Mouse (Mus musculus) urinary bladder, postnatal 14 days (tissue): ENCODE data around the gene Gm12248.
"Not testable (repeated sequence)": the region's sequence is repeated elsewhere in the genome, so short reads cannot be mapped to it uniquely, and the experiment has no call there.

ENCODE experiments used
- DNase-seq: peaks from one replicate; pipeline ENCODE4 v3.0.0; 2021; ENCODE audit warnings: low spot score

Gm12248 gene

DNA sequence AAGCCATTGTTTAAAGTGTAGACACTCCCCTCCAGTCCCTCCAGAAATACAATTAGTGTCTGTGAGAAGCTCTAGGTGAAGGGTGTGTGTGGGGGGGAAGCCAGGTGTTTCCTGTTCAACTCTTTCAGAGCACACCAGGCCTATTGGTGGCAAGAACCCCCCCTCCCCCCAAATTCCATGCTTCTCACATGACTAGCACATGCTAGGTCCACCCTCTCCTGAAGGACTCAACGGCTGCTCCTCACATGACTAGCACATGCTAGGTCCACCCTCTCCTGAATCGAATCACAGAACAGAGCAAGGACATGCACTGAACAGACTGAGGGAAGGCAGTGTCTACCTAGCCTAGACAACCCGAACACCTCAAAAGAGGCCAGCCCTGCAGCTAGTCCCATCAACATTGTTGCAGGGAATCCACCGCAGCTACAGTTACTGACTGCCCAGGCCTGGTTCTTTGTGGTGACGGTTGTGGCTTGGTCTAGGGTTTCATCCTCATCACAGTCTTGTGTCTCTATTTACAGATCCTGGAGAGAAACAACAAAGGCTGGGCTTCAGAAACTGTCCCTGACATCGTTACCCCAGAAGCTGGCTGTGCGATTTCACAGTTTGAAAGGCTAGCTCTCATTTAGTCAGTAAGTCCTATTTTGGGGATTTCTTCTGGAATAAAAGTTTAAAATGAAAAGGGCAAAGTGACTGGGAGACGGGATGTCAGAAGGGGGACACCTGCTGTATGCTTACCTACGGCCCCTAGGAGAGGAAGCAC, 9.8 kb upstream of the Gm12248 start:
- DNase-seq: no peak

DNA sequence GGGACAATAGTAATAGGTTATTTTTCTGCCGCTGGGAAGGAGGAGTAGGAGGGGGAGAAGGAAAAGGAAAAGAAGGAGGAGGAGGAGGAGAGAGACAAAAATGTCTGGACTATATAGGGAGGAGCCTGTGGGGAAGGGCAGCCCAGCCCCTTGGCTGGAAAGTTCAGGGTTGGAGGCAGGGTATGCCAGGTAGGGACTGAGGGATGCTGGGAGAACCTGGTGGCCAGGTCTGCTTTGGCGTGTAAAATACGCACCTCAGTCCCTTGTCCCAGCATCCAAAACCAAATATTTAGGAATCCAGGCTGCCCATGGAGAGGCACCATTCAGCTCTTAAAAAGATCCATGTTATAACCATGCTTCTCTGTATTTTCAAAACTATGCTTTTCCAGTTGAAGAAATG, 9.2 kb upstream of the Gm12248 start:
- DNase-seq: no peak

DNA sequence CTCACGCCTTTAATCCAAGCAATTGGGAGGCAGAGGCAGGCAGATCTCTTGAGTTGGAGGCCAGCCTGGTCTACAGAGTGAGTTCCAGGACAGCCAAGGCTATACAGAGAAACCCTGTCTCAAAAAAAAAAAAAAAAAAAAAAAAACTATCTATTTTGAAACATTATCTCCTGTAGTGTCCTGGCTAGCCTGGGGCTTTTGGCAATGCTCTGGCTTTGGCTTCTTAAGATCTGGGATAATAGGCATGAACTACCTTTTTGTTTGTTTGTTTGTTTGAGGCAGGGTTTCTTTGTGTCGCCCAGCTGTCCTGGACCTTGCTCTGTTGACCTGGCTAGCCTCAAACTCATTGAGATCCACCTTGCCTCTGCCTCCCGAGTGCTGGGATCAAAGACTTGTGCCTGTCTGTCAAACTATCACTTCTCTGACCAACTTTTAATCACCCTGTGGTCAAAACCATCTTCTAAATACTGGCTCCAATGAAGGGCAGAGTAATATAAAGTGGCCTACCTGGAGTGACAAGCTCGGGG, 8.3 kb upstream of the Gm12248 start:
- DNase-seq: no peak

GRCm38 (mm10) chr11:58100006-58100405, 7.1 kb upstream of the Gm12248 start:
- DNase-seq: no peak

DNA sequence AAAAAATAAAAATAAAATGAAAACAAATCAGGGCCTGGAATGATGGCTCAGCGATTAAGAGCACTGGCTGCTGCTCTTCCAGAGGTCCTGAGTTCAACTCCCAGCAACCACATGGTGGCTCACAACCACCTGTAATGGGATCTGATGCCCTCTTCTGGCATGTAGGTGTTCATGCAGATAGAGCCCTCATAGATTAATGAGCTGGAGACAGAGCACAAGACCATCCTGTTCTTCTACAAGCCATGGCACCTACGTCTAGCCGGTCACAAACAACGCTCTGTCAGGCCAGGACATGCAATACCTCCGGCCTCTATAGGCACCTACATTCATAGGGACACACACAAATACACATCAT, 5.4 kb upstream of the Gm12248 start:
- DNase-seq: not testable (repeated sequence)

- peak; percentile 22 for DNase-seq
Observed at GRCm38 (mm10) chr11:58097621-58098365, 4.9 kb upstream of the Gm12248 start.

DNA sequence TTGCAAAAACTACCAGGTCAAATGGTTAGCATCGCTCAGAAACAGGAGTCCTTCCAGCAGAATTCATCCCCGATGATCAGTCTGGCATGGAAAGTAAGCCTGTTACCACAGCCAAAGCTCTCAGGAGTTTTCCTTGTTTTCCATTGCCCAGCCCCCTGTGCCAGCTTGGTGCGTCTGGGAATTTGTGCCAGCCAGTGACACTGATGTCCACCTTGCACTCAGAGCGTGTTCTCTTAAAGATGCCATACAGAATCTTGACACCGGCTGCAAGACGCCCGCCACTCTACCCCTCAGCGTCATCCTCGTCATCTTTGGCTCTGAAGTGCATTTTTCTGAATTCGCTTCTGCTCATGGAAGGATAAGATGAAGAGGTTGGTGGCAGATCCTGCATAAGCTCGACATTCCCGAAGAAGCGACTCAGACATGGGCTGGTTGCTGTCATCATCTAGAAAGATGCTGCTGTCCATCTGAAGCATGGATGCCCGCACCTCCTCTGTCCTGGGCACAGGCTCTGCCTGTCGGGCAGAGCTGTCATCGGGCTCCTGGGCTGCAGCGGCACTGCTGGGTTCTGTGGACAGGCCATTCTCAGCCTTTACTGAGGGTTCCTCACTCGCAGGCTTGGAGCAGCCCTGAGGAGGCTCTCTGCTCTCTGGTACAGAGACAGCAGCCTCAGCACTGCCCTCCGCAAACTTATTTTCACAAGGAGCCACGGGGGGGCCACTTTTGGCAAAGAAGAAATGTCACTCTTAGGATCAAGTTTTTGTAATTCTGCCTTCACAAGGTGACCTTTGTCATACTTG, 4.1 kb upstream of the Gm12248 start:
- DNase-seq: no peak

DNA sequence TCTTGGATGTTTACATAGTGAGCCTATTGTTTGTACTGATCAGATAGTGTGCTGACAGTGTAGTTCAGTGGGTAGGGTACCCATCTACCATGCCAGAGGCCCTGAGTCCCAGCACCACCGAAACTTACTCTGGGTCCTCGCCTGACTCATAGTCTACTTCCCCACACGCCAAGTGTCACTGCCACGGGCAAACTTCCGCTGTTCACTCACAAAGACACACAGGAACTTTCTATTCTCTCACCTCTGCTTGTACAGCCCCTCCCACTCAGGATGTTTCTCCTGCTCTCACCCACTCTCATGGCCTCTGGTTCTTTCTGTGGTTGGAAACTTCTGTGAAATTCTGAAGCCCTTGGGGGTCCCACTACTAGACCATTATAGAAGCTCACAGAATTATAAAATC, 3.2 kb upstream of the Gm12248 start:
- no peak for DNase-seq

- no peak for DNase-seq
Observed at GRCm38 (mm10) chr11:58095561-58095960, 2.6 kb upstream of the Gm12248 start.

- no peak for DNase-seq
Observed at GRCm38 (mm10) chr11:58094766-58095165, 1.8 kb upstream of the Gm12248 start.

GRCm38 (mm10) chr11:58092541-58092940, 393 bp downstream of the Gm12248 start:
- DNase-seq: no peak

DNA sequence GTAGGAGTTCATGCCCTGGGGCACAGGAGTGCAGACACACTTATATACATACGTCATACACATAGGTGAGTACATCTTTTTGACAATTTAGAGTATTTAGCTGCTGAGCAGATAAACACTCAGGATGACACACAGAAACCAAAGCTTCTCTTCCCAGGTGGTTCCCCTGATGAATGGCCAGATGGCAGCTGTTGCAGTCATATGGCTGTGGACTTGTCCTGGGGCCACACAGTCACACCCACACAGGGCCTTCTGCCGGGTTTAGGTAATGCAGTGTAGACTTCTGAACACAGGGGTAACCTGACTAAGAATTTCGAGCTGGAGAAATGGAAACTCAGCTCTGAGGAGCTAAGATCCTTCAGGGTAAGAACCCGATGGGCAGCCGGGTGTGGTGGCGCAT, 11.2 kb downstream of the Gm12248 start:
- no peak for DNase-seq

DNA sequence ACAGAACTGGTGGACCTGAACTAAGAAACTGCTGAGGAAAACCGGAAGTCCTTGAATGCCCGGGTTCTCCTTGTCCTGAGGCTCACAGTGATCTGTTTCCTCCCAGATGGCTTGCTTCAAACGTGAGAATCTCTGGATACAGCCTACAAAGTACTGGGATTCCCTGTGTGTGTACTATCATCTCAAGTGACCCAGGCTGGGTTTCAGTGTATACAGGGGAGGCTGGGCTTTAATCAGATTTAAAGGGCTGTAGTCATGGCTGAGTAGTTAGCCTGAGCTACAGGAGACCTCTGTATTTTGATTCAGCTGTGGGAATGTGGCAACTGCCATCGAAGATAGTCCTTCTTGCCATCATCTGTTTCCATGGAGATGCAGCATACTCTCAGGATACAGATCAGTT, 15.7 kb downstream of the Gm12248 start:
- DNase-seq: no peak

GRCm38 (mm10) chr11:58072978-58073377, 20.0 kb downstream of the Gm12248 start:
- DNase-seq: no peak

DNA sequence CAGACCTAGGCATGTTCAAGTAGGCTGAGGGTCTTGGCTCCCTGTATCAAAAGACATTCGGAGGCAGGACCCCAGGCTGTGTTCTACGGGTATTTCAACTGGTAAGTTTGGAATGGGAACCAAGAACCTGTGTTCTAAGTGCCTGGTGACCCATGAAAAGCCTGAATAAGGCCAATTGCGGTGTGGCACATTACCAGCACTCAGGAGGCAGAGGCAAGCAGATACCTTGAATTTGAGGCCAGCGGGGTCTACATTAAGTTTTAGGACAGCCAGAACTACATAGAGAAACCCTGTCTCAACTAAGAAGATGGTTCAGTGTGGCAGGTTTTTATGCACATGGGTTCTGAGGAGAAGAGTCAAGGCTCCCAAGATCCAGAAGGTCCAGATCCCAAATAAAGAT, 27.9 kb downstream of the Gm12248 start:
- no peak for DNase-seq

- no peak for DNase-seq
Observed at GRCm38 (mm10) chr11:58062586-58062985, 30.3 kb downstream of the Gm12248 start.

DNA sequence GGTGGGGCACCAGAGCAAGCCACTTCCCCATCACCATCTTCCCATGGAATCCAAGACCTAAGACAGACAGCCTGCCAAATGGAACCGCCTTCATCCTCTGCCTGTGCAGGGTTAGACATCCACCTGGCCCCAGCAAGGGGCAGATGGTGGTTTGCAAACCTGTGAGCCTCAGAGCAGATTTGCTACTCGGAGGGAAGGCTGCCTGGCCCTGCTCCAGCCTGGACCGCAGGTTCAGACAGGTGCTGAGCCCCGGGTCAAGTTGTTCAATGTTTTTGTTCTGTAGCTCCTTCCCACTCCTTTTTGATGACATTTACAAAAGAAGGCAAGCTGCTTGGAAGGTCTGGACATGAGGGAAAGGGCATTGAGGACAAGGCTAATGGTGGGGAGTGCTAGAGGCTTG, 31.7 kb downstream of the Gm12248 start:
- DNase-seq: not testable (repeated sequence)

DNA sequence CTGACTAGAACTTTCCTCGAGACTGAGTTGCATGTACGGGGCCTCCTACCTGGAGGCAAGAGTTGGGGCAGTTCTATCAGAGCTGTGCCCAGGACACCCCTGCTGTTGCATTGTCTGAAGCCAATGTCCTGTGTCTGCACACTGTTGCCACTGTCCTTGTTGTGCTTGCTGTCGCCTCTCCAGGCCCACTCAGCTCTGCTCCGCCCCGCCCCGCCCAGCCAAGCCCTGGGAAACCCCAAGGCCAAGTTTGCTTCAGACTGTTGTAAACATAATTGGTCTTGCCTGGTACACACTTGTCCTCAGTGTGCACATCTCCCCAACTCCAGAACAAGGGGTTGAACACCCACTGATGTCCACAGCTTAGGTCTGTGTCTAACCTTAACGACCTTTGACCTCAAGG, 33.2 kb downstream of the Gm12248 start:
- DNase-seq: not testable (repeated sequence)

- DNase-seq: peak; percentile 60
Observed at GRCm38 (mm10) chr11:58057455-58057854, 35.5 kb downstream of the Gm12248 start.

DNA sequence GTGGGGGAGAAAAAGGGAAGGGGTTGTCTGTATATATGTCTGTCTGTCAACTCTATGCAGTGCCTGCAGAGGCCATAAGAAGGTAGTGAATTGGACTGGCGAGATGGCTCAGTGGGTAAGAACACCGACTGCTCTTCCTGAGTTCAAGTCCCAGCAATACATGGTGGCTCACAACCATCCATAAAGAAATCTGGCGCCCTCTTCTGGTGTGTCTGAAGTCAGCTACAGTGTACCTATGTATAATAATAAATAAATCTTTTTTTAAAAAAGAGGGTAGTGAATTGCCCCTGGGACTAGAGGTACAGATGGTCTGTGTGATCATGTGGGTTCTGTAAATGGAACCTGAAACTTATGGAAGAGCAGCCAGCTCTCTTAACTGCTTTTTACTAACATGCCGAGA, 46.5 kb downstream of the Gm12248 start:
- no peak for DNase-seq

DNA sequence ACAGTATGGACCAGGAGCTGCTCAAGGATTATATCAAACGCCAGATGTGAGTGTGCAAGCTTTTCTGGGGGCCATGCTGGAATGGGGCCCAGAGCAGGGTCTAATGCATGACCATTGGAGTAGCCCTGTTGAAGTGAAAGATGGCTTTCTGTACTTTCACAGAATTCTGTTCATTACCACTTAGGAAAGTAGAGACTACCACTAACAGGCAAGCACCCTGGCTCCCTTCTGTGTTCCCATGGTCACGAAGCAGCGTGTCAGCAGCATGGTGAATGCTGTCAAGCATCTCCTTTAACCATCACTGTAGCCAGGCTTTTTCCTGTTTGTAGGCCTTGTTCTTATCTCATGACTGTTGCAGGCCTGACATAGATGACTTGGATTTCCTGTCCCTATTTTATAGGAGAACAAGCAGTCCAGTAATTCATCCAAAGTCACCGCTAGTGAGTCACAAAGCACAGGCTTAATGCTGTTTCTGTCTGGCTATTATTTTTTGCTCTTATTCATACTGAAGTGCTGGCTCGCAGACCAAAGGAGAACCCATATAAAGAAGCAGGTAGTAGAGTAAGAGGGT, 50.0 kb downstream of the Gm12248 start:
- no peak for DNase-seq

- DNase-seq: no peak
Observed at GRCm38 (mm10) chr11:58039027-58039426, 53.9 kb downstream of the Gm12248 start.
